Mouse (Mus musculus) lung, adult 2 months (tissue): ENCODE data around the gene Fads2.

Source experiments
- CTCF ChIP-seq: fragments of 200-500 bp; IDR thresholded peaks from 2 replicates; pipeline ENCODE4 v1.5.1; 2011; ENCODE audit warnings: mild to moderate bottlenecking, low read length, control low read depth; ENCODE audit not compliant: insufficient read depth
- POLR2A ChIP-seq: fragments of 200-500 bp; IDR thresholded peaks from 2 replicates; pipeline ENCODE4 v1.6.1; 2011; ENCODE audit warnings: low read depth, mild to moderate bottlenecking, control low read depth, low read length, borderline replicate concordance; ENCODE audit errors: extremely low read depth

GRCm38 (mm10) chr19:10015442-10015841 is 86.1 kb downstream of the Fads2 start:
- TF ChIP-seq CTCF: no peak
- no peak for TF ChIP-seq POLR2A
